Mouse (Mus musculus): ENCODE measurements around the gene Fbxo39. TPM values are rescaled to one million over a fixed set of nuclear protein-coding genes. Genes with fewer than 3 reads are reported as not detected.

Gene Fbxo39
- not detected for total RNA-seq (2021)
- long read RNA-seq, experiment 1 = 0 reads
- long read RNA-seq, experiment 2 = 0 reads

- DNase-seq (ENCODE audit: low spot score in 2 of 2) = no peak
These were observed at the start of gene Fbxo39 for GRCm38 (mm10) chr11:72314151-72314895. Gene Fbxo39 (plus strand): TSS chr11:72314444.

GRCm38 (mm10) chr11:72265483-72265882 is 48.8 kb upstream of the Fbxo39 start:
- DNase-seq (ENCODE audit: low spot score in 2 of 2) = no peak

- DNase-seq (ENCODE audit: low spot score in 2 of 2) = peak; percentile 9 to 14
These were observed 47.9 kb upstream of the Fbxo39 start for GRCm38 (mm10) chr11:72266207-72266959.

- no peak for DNase-seq (ENCODE audit: low spot score in 2 of 2)
These were observed 47.2 kb upstream of the Fbxo39 start, which contains the start of gene Slc13a5 for GRCm38 (mm10) chr11:72266960-72267560. Gene Slc13a5 (minus strand): TSS chr11:72267222.

- DNase-seq (ENCODE audit: low spot score in 2 of 2) = no peak
These were observed 42.5 kb upstream of the Fbxo39 start for GRCm38 (mm10) chr11:72271761-72272160.

- no peak for DNase-seq (ENCODE audit: low spot score in 2 of 2)
These were observed 40.9 kb upstream of the Fbxo39 start for GRCm38 (mm10) chr11:72273341-72273740.

- no peak for DNase-seq (ENCODE audit: low spot score in 2 of 2)
These were observed 32.9 kb upstream of the Fbxo39 start for GRCm38 (mm10) chr11:72281143-72281851.

GRCm38 (mm10) chr11:72281852-72282400 is 32.3 kb upstream of the Fbxo39 start:
- no peak for DNase-seq (ENCODE audit: low spot score in 2 of 2)

GRCm38 (mm10) chr11:72283486-72284224 is 30.6 kb upstream of the Fbxo39 start:
- DNase-seq (ENCODE audit: low spot score in 2 of 2) = no peak

- no peak for DNase-seq (ENCODE audit: low spot score in 2 of 2)
These were observed 29.6 kb upstream of the Fbxo39 start for GRCm38 (mm10) chr11:72284532-72285182.

GRCm38 (mm10) chr11:72285971-72286480 is 28.2 kb upstream of the Fbxo39 start:
- DNase-seq (ENCODE audit: low spot score in 2 of 2) = no peak

GRCm38 (mm10) chr11:72286651-72287050 is 27.6 kb upstream of the Fbxo39 start:
- DNase-seq (ENCODE audit: low spot score in 2 of 2) = no peak

- no peak for DNase-seq (ENCODE audit: low spot score in 2 of 2)
These were observed 27.1 kb upstream of the Fbxo39 start for GRCm38 (mm10) chr11:72287126-72287525.

- DNase-seq (ENCODE audit: low spot score in 2 of 2) = no peak
These were observed 26.7 kb upstream of the Fbxo39 start for GRCm38 (mm10) chr11:72287543-72287942.

GRCm38 (mm10) chr11:72293116-72293515 is 21.1 kb upstream of the Fbxo39 start:
- no peak for DNase-seq (ENCODE audit: low spot score in 2 of 2)

GRCm38 (mm10) chr11:72301334-72301733 is 12.9 kb upstream of the Fbxo39 start, which contains the start of gene Xaf1:
Gene Xaf1 (plus strand): TSS chr11:72301629.
- peak in 1 of 2 experiments; percentile 40 for DNase-seq (ENCODE audit: low spot score in 2 of 2)

GRCm38 (mm10) chr11:72302230-72302629 is 12.0 kb upstream of the Fbxo39 start:
- DNase-seq (ENCODE audit: low spot score in 2 of 2) = no peak

GRCm38 (mm10) chr11:72307461-72307860 is 6.8 kb upstream of the Fbxo39 start:
- no peak for DNase-seq (ENCODE audit: low spot score in 2 of 2)

GRCm38 (mm10) chr11:72308982-72309381 is 5.3 kb upstream of the Fbxo39 start:
- no peak for DNase-seq (ENCODE audit: low spot score in 2 of 2)

Measured in adrenal gland, postnatal 4 days (tissue).